Mouse (Mus musculus): ENCODE data around the gene A730061H03Rik. TPM values are rescaled to one million over a fixed set of nuclear protein-coding genes. Genes with fewer than 3 reads are reported as not detected.

The A730061H03Rik gene
- polyA plus RNA-seq, 1 experiment from 2014 or later: 2.3 TPM

DNA sequence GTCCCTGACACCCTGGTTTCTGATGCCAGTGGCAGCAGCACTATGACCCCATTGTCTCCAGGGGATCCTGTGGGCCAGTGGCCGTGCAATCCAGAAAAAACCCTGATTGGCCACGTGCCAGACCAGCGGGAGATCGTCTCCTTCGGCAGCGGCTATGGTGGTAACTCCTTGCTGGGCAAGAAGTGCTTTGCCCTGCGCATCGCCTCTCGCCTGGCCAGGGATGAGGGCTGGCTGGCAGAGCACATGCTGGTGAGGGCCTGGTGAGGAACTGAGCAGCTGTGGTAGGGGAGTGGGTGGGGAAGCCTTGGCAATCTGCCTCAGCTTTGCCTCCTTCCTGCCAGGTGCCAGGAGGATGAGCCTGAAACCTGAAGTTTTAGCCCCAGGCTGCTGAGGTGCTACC is 15.9 kb downstream of the A730061H03Rik start:
- TF ChIP-seq EP300 (IDR thresholded peaks at IDR 0.05) (no peak), CTCF (IDR thresholded peaks at IDR 0.05) (no peak)
- Histone ChIP-seq H3K9ac (replicated peaks; ENCODE audit: low read depth) (no peak overlapping the region), H3K27ac (ENCODE audit: low read length) (no peak overlapping the region), H3K27me3 (replicated peaks; ENCODE audit: insufficient read depth, low read length) (no peaks in the 10 kb centered on the region), H3K36me3 (ENCODE audit: insufficient read depth, low read length) (peaks cover 30% of the 10 kb centered on the region; the same call in 1 of the 2 replicates), H3K4me2 (replicated peaks; ENCODE audit: low read depth, low read length) (no peak overlapping the region), H3K4me3 (ENCODE audit: low read depth, low read length) (no peak overlapping the region), H3K4me1 (ENCODE audit: insufficient read depth, low read depth, low read length) (peaks cover 8% of the 10 kb centered on the region; the same call in 1 of the 2 replicates), H3K9me3 (ENCODE audit: low read length) (no peaks in the 10 kb centered on the region)
- ATAC-seq: no peak
- 70% methylated on average over 9 of the region's 9 CpGs for WGBS
- DNase-seq (ENCODE audit: low spot score): no peak

DNA sequence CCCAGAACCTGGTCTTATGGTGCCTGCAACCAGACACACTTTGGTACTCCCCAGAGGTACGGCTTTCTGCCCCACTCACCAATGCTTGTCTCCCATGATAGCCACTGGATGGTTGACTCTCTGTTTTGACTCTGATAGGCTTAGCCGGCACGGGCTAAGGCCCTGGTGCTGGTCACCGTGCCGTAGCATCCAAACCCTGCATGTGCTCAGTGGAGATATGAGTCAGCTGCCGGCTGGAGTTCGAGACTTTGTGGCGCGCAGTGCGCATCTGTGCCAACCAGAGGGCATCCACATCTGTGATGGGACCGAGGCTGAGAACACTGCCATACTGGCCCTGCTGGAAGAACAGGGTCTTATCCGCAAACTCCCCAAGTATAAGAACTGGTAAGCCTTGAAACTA is 17.9 kb downstream of the A730061H03Rik start:
- Histone ChIP-seq H3K36me3 (ENCODE audit: insufficient read depth, low read length) (peaks cover 13% of the 10 kb centered on the region; the same call in 1 of the 2 replicates), H3K4me2 (replicated peaks; ENCODE audit: low read depth, low read length) (no peak overlapping the region), H3K27me3 (replicated peaks; ENCODE audit: insufficient read depth, low read length) (no peaks in the 10 kb centered on the region), H3K9ac (replicated peaks; ENCODE audit: low read depth) (no peak overlapping the region), H3K4me1 (ENCODE audit: insufficient read depth, low read depth, low read length) (peaks cover 8% of the 10 kb centered on the region; the same call in 1 of the 2 replicates), H3K27ac (ENCODE audit: low read length) (no peak overlapping the region), H3K4me3 (ENCODE audit: low read depth, low read length) (no peak overlapping the region), H3K9me3 (ENCODE audit: low read length) (no peaks in the 10 kb centered on the region)
- 96% methylated on average over 12 of the region's 12 CpGs for WGBS
- no peak for ATAC-seq
- DNase-seq (ENCODE audit: low spot score): no peak
- 0 out of 2 replicates have a peak, but pooled peaks have one; percentile 4 for TF ChIP-seq CTCF (IDR thresholded peaks at IDR 0.05)
- TF ChIP-seq EP300 (IDR thresholded peaks at IDR 0.05): no peak

DNA sequence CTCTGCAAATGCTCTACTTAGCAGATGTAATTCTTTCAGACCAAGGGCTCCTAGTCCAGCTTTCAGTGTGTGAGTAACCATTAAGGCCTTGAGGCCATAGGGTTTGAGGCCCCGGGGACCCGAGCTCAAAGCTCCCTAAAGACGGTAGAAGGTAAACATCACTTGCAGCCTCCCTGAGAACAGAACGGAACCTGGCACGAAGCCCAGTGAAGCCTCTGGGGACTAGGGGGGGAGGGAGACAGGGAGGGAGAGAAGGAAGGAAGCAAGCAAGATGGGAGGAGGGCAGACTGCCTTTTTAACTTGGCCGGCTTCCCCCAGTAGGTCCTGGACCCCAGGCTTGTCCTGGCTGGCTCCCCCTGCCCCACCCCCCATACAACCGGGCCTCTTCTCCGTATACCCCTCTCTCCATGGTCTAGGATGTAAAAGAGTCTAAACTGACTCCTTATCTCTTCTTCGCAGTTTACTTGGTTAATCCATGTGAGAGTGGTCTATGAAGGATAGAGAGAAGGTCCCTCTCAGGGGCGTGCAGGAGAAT is 19.4 kb downstream of the A730061H03Rik start:
- 3% methylated on average over 9 of the region's 10 CpGs for WGBS
- H3K9ac ChIP-seq (replicated peaks; ENCODE audit: low read depth): peak overlapping the region; percentile 71
- H3K4me3 ChIP-seq (ENCODE audit: low read depth, low read length): peak overlapping the region; percentile 65
- H3K9me3 ChIP-seq (ENCODE audit: low read length): no peaks in the 10 kb centered on the region
- peaks cover 8% of the 10 kb centered on the region; the same call in 1 of the 2 replicates for H3K4me1 ChIP-seq (ENCODE audit: insufficient read depth, low read depth, low read length)
- peaks cover 8% of the 10 kb centered on the region; the same call in 1 of the 2 replicates for H3K36me3 ChIP-seq (ENCODE audit: insufficient read depth, low read length)
- ATAC-seq (peak; percentile 57), DNase-seq (ENCODE audit: low spot score) (peak; percentile 82)
- H3K27me3 ChIP-seq (replicated peaks; ENCODE audit: insufficient read depth, low read length): no peaks in the 10 kb centered on the region
- peak overlapping the region; percentile 93 for H3K27ac ChIP-seq (ENCODE audit: low read length)
- TF ChIP-seq CTCF (IDR thresholded peaks at IDR 0.05): no peak
- TF ChIP-seq EP300 (IDR thresholded peaks at IDR 0.05): no peak
- peak overlapping the region; percentile 79 for H3K4me2 ChIP-seq (replicated peaks; ENCODE audit: low read depth, low read length)

DNA sequence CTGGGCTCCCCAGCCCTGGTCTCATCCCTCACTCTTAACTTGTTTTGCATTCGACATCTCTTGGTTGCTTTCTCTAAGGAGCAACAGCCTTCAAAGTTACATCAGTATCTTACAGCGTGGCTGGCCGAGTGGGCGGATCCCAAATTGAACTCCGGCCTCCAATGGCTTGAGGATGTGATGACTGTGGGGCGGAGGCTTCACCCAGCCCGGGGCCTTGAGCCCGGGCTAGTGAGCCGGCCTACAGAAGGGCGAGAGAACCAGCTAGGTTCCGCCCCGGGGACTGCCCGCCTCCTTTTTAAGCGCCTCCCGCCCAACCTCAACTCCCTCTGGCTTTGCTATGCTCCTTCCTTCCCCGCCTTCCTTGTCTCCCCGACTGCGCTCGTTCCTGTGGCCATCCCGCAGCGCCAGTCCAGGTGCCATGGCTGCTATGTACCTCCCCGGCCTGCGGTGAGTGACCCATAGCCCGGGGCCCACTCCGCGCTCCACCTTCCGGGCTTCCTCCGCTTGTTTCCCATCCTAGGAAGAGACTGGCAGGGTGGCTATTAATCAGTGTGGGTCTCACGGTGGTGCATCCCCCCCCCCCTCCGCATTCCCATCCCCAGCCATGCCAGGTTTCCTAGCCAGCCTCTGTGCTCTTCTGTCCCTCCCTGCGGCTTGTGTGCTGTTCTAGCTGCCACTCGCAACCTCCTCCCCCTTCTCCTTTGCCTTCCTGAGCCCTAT is 20.0 kb downstream of the A730061H03Rik start, which contains the start of gene Pck2:
Pck2 (plus strand) TSS at position 200 of the 720 bp plus-strand sequence.
- peak; percentile 98 for ATAC-seq
- peak within 1 kb of the TSS; percentile 71 for H3K9ac ChIP-seq (replicated peaks; ENCODE audit: low read depth)
- peaks cover 8% of the 10 kb centered on the region; the same call in 1 of the 2 replicates for H3K4me1 ChIP-seq (ENCODE audit: insufficient read depth, low read depth, low read length)
- TF ChIP-seq EP300 (IDR thresholded peaks at IDR 0.05): no peak
- no peak for TF ChIP-seq CTCF (IDR thresholded peaks at IDR 0.05)
- H3K9me3 ChIP-seq (ENCODE audit: low read length): no peaks in the 10 kb centered on the region
- 0 out of 2 replicates have a peak, but pooled peaks cover 8% of the 10 kb centered on the region for H3K36me3 ChIP-seq (ENCODE audit: insufficient read depth, low read length)
- DNase-seq (ENCODE audit: low spot score): peak; percentile 97
- H3K27me3 ChIP-seq (replicated peaks; ENCODE audit: insufficient read depth, low read length): no peaks in the 10 kb centered on the region
- H3K4me3 ChIP-seq (ENCODE audit: low read depth, low read length): peak within 1 kb of the TSS; percentile 65
- under 1% methylated on average over 29 of the region's 32 CpGs for WGBS
- H3K27ac ChIP-seq (ENCODE audit: low read length): peak within 1 kb of the TSS; percentile 93
- peak within 1 kb of the TSS; percentile 79 for H3K4me2 ChIP-seq (replicated peaks; ENCODE audit: low read depth, low read length)

DNA sequence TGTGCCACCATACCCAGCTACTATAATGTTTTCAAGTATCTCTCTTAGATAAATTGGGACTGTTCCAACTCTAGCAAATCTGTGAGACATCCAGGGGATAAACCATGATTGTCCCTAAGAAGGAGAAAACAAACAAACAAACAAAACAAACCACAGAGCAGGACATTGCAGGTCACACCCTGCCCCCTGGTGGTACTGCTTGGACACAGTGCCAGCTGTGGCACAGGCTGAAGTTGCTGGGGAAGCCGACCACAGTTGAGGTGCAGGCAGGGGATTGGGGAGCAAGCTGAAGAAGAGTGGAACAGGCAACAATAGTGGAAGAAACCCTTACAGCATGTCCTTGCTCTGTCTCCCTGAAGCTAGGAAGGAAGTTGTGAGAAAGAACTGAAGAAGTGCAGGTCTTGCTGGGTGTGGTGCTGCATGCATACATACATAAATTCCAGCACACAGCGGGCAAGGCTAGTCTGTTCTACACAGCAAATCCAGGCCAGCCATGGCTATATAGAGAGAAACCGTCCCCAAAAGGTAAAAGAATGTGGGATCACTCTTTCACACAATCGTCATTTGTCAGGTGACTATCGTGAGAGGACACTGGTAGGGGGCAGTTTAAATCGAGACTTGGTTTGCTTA is 24.0 kb downstream of the A730061H03Rik start:
- Histone ChIP-seq H3K27me3 (replicated peaks; ENCODE audit: insufficient read depth, low read length) (no peaks in the 10 kb centered on the region), H3K9me3 (ENCODE audit: low read length) (no peaks in the 10 kb centered on the region), H3K4me1 (ENCODE audit: insufficient read depth, low read depth, low read length) (0 out of 2 replicates have a peak, but pooled peaks cover 4% of the 10 kb centered on the region), H3K9ac (replicated peaks; ENCODE audit: low read depth) (no peak overlapping the region), H3K4me2 (replicated peaks; ENCODE audit: low read depth, low read length) (no peak overlapping the region), H3K36me3 (ENCODE audit: insufficient read depth, low read length) (no peaks in the 10 kb centered on the region), H3K27ac (ENCODE audit: low read length) (no peak overlapping the region), H3K4me3 (ENCODE audit: low read depth, low read length) (no peak overlapping the region)
- ATAC-seq: no peak
- WGBS: 40% methylated on average over 6 of the region's 6 CpGs
- peak; percentile 28 for DNase-seq (ENCODE audit: low spot score)
- peak; percentile 87 for TF ChIP-seq CTCF (IDR thresholded peaks at IDR 0.05)
- no peak for TF ChIP-seq EP300 (IDR thresholded peaks at IDR 0.05)

DNA sequence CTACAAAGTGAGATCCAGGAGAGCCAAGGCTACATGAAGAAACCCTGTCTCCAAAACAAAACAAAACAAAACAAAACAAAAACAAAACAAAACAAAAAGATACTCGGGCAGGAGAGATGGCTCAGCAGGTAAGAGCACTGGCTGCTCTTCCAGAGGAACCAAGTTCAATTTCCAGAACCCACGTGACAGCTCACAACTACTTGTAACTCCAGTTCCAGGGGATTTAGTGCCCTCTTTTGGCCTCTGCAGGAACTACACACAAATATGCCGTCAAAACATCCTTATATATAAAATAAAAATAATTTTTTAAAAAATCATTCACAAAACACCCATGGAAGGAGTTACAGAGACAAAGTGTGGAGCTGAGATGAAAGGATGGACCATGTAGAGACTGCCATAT is 32.3 kb downstream of the A730061H03Rik start:
- ATAC-seq (no peak), DNase-seq (ENCODE audit: low spot score) (peak; percentile 69)
- H3K27ac ChIP-seq (ENCODE audit: low read length): no peak overlapping the region
- no peak overlapping the region for H3K4me2 ChIP-seq (replicated peaks; ENCODE audit: low read depth, low read length)
- H3K4me3 ChIP-seq (ENCODE audit: low read depth, low read length): no peak overlapping the region
- H3K27me3 ChIP-seq (replicated peaks; ENCODE audit: insufficient read depth, low read length): no peaks in the 10 kb centered on the region
- H3K9ac ChIP-seq (replicated peaks; ENCODE audit: low read depth): no peak overlapping the region
- H3K4me1 ChIP-seq (ENCODE audit: insufficient read depth, low read depth, low read length): no peaks in the 10 kb centered on the region
- no peaks in the 10 kb centered on the region for H3K36me3 ChIP-seq (ENCODE audit: insufficient read depth, low read length)
- peak; percentile 62 for TF ChIP-seq CTCF (IDR thresholded peaks at IDR 0.05)
- no peak for TF ChIP-seq EP300 (IDR thresholded peaks at IDR 0.05)
- no peaks in the 10 kb centered on the region for H3K9me3 ChIP-seq (ENCODE audit: low read length)
- 13% methylated on average over 3 of the region's 3 CpGs for WGBS

Data from lung, postnatal 0 days (tissue).